Mouse (Mus musculus): ENCODE results near the gene 4930519G04Rik.
"Not testable (repeated sequence)": the region's sequence is repeated elsewhere in the genome, so short reads cannot be mapped to it uniquely, and the experiment has no call there.

The 4930519G04Rik gene

DNA sequence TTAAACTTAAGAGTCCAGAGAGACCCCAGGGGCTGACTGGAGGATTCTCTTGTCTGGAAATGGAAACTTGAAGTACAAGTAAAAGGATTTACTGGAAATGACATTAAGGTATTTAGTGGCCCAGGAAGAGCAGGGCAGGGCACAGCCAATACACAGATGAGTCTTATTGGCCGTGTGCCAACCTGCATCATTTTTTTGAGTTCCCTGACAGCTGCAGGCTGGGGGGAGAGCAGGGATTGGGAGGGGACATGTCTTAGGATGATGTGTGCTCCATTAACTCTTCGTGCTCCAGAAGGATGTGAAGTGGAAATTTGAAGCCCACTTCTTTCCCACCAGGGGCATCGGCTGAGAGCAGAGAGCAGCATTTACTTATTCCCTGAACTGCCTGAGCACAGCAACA, 11.3 kb upstream of the 4930519G04Rik start:
- not testable (repeated sequence) for DNase-seq (ENCODE audit: low spot score)

DNA sequence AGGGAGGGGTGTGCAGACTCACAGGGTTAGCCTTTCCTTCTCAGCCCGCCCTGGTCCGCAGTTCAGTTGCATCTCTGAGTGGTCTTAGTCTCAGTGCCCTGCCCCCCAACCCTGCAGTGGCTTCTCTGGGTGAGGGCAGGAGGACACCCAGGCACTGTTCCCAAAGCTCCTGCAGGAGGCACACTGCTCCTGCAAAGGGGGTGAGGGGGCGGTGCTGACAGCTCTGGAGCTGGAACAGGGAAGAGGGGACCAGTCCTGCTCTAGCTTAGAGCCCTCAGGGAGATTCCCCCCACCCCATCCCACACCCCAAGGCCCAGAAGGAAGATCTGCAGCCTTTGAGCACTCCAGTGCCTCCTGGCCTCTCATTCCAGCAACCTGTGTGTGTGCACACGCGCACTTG, 10.8 kb upstream of the 4930519G04Rik start:
- DNase-seq (ENCODE audit: low spot score): no peak

DNA sequence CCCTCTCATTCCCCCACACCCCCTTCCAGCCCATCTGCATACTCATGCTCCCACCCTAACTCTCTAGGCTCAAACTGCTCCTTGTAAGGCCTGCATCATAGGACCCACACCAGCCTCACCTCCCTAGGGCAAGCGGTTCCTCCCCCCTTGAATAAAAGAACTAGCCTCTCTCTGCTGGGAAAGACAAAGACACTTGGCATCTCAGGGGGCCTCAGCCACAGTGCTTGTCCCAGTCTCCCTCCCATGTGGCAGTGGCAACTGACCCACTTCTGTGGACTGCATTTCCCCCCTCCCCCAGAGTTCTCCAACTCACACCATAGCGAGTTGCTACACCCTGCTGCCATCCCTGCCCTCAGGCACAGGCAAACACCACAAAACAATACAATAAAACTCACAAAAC, 9.1 kb upstream of the 4930519G04Rik start:
- DNase-seq (ENCODE audit: low spot score): not testable (repeated sequence)

DNA sequence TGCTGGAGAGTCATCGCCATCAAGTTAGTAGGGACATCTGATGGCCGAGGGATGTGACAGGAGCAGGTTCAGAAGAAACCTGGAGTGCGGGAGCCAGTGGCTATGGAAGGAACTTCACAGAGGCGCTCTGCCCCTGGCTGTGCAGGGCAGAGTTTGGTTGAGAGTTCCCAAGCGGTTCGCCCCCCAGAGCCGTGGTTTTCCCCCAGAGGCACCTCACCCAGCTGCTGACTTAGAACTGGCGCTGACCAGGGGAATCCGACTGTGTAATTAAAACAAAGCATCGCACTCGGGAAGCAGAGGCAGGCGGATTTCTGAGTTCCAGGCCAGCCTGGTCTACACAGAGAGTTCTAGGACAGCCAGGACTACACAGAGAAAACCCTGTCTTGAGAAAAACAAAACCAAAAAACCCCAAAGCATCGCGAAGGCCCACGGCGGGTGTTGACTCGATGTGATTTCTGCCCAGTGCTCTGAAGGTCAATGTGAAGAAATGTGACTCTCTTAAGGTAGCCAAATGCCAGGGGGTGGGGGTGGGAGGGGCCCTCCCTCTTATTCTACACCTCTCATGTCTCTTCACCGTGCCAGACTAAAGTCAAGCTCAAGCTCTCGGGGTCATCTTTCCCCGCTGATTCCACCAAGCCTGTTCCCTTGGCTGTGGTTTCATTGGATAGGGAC, 1.8 kb upstream of the 4930519G04Rik start:
- DNase-seq (ENCODE audit: low spot score): no peak

DNA sequence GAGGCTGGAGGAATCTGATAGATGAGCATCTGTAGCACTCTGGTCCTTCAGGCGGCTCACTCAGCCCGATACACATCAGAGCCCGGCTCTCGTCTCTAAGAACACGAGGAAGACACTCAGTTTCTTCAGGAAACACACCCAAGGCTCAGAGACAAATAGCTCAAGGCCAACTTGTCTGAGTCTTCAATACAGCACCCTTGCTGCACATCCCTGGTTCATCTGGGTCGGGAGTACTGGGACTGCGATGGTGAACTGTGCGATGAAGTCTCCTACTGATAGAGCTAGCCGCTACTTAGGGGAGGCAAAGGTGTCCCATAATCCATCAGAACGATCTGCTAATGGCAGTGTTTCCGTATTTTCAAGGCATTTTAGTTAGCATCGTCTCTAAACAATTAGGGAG, 5.1 kb downstream of the 4930519G04Rik start, which contains the start of gene Gm9936:
Gm9936 (minus strand) TSS at position 101 of the 400 bp plus-strand sequence.
- DNase-seq (ENCODE audit: low spot score): no peak

DNA sequence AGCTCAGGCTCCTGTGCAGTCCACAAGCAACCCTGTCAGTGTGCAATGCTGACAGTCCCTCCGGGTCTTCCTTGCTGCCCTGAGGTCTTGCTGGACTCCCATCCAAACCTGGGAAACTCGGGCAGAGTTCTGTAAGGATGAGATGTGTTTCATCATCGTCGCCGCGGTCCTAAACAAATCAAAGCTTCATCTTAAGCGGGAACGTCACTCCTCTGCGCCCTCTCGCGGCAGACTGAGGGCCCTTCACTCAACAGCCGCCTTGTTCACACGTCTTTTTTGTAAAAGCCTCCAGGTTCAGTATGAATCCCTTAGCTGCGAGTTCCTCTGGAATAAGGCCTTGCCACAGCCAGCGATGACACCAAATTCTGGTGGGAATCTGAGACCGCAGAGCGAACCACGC, 5.8 kb downstream of the 4930519G04Rik start:
- peak; percentile 64 for DNase-seq (ENCODE audit: low spot score)

GRCm38 (mm10) chr5:114861730-114862129, 8.3 kb downstream of the 4930519G04Rik start:
- DNase-seq (ENCODE audit: low spot score): peak; percentile 20

GRCm38 (mm10) chr5:114864813-114865212, 11.3 kb downstream of the 4930519G04Rik start:
- no peak for DNase-seq (ENCODE audit: low spot score)

DNA sequence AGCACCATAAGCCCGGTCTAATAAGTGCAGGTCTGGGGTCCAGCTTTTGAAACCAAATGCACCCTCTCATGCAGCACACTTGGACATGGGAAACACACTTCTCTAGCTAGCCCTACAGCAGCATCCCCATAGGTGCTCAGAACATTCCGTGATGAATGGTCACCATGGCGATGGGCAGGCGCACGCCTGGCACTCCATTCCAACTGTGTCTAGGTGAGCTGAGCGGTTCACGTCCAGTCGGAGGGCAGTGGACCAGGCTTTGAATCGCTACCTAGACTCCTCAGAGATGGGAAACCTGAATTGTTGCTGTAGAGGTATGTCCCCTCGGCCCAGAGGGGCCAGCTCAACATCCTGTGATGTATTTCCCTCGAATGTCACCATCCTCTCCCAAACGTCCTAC, 11.8 kb downstream of the 4930519G04Rik start:
- DNase-seq (ENCODE audit: low spot score): no peak

DNA sequence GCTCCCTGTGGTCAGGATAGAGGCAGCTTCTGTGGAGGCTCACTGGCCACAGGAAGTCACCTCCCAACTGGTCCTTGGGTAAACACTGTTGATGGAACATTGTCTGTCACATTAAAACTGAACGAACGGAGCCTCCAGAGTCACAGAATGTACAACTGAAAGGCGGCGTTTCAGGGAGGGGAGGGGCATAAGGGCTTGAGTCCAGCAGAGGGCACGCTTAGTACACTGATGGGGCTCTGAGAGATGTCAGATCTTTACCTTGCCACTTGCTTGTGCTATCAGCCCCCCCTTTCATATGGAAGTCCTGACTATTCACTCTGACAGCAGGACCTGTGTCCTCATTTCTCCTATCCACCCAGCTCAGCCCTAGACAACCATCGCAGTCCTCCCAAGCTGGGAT, 22.4 kb downstream of the 4930519G04Rik start:
- no peak for DNase-seq (ENCODE audit: low spot score)

GRCm38 (mm10) chr5:114876331-114876730, 22.9 kb downstream of the 4930519G04Rik start:
- no peak for DNase-seq (ENCODE audit: low spot score)

DNA sequence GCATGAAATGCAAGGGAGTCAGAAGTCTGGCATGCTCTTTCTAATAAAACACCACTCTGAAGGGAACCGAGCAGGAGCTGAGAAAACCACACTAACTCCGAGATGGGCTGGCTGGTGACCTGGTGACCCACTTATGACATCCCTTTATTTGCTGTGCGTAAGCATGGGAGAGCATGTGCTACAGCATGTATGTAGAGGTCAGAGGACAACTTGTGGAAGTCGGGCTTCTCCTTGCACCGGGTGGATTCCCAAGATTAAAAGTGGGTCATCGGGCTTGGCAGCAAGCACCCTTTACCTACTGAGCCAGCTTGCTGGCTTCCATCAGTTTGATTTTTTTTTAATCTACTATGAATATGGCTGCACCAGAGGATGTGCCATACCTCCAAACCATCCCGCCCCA, 24.0 kb downstream of the 4930519G04Rik start:
- DNase-seq (ENCODE audit: low spot score): no peak

GRCm38 (mm10) chr5:114879399-114879798, 25.9 kb downstream of the 4930519G04Rik start:
- DNase-seq (ENCODE audit: low spot score): no peak

- not testable (repeated sequence) for DNase-seq (ENCODE audit: low spot score)
Observed at GRCm38 (mm10) chr5:114882319-114882718, 28.9 kb downstream of the 4930519G04Rik start.

GRCm38 (mm10) chr5:114883022-114883421, 29.6 kb downstream of the 4930519G04Rik start:
- no peak for DNase-seq (ENCODE audit: low spot score)

GRCm38 (mm10) chr5:114886801-114887200, 33.3 kb downstream of the 4930519G04Rik start:
- DNase-seq (ENCODE audit: low spot score): no peak

GRCm38 (mm10) chr5:114888995-114889394, 35.5 kb downstream of the 4930519G04Rik start:
- DNase-seq (ENCODE audit: low spot score): no peak

DNA sequence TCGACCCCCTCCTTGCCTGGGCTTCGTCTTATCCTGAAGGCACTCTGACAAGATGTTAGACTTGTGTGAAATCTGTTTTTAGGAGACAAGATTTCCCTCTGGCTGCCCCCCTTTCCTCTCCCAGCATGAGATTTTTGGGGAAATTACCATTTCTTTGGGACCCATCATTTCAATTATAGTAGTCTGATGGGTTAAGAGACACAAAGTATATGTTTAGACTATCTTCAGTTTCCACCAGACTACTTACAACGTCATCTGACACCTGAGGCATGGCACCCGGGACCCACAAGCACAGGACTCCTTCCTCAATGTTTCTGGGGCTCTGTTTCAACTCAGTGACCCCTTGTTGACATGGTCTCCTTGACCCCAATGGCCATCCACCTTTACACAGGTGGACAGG, 42.1 kb downstream of the 4930519G04Rik start:
- DNase-seq (ENCODE audit: low spot score): no peak

GRCm38 (mm10) chr5:114896688-114897373, 43.4 kb downstream of the 4930519G04Rik start, which contains the start of gene Oasl2:
Gene Oasl2 (plus strand): TSS chr5:114896936.
- no peak for DNase-seq (ENCODE audit: low spot score)

DNA sequence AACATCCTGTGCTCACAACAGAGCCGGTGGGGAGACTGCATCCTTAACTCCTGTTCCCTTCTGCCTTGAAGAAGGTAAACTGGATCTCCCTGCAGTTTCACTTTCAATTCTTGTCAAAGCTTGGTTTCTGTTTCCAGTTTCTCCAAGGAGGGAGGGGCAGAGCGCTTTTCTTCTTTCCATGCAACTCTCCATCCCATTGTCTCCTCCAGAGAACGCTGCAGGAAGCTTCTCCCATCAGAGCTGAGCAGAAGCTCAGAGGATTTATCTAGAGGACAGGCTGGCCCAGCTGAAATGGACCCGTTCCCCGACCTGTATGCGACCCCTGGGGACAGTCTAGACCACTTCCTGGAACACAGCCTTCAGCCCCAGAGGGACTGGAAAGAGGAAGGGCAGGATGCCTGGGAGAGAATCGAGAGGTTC, 43.9 kb downstream of the 4930519G04Rik start:
- no peak for DNase-seq (ENCODE audit: low spot score)

DNA sequence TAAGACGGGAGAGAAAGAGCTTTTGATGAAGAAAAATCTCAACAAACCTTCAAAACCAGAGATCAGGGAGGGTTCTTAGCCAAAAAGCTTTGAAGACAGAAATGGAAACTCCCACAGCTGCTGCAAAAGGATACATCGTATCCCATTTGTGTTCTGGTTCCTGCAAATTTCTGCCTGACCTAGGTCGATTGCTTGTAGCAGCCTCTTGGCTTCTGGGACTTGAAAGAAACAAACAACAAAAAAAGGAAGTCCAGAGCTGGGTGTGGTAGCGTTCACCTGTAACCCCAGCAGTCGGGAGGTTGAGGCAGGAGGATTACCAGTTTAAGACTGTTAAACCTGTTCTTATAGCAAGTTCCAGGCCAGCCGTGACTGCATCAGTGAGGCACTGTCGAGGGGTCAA, 45.4 kb downstream of the 4930519G04Rik start:
- no peak for DNase-seq (ENCODE audit: low spot score)

- peak; percentile 21 for DNase-seq (ENCODE audit: low spot score)
Observed at GRCm38 (mm10) chr5:114902413-114902812, 48.9 kb downstream of the 4930519G04Rik start.

- no peak for DNase-seq (ENCODE audit: low spot score)
Observed at GRCm38 (mm10) chr5:114908598-114909305, 55.3 kb downstream of the 4930519G04Rik start.

All from yolk sac, embryonic 10.5 days (tissue).